Mouse (Mus musculus) limb, embryonic 14.5 days (tissue): ENCODE results near the gene Dcun1d4. TPM values are rescaled to one million over a fixed set of nuclear protein-coding genes. Genes with fewer than 3 reads are reported as not detected.

Experiments used
- ATAC-seq: fragments of 200-750 bp; cut with Nextera tagmentation; 2 replicates; pipeline ENCODE4 v1.8.0; 2017; ENCODE audit warnings: low read depth, moderate number of reproducible peaks, moderate TSS enrichment; ENCODE audit not compliant: low FRiP score
- DNase-seq: peaks from one replicate; pipeline ENCODE4 v3.0.0-alpha.2; 2015; ENCODE audit warnings: low spot score
- H3K27ac ChIP-seq: fragments of 300-500 bp; sonication (generic); replicated peaks from 2 replicates; pipeline ENCODE4 v1.5.1; 2014; ENCODE audit warnings: low read depth, mild to moderate bottlenecking, low read length, moderate library complexity, mixed read lengths
- H3K27me3 ChIP-seq: fragments of 300-500 bp; sonication (generic); 2 replicates; pipeline ENCODE4 v1.6.1; 2014; ENCODE audit warnings: low read length, mixed read lengths; ENCODE audit not compliant: control insufficient read depth, insufficient read depth
- H3K36me3 ChIP-seq: fragments of 300-500 bp; sonication (generic); 2 replicates; pipeline ENCODE4 v1.6.1; 2014; ENCODE audit warnings: mild to moderate bottlenecking, low read length, moderate library complexity, mixed read lengths; ENCODE audit not compliant: control insufficient read depth, insufficient read depth
- H3K4me1 ChIP-seq: fragments of 300-500 bp; sonication (generic); 2 replicates; pipeline ENCODE4 v1.6.1; 2014; ENCODE audit warnings: antibody characterized with exemption, low read length, mixed read lengths; ENCODE audit not compliant: control insufficient read depth, insufficient read depth
- H3K4me2 ChIP-seq: fragments of 300-500 bp; sonication (generic); replicated peaks from 2 replicates; pipeline ENCODE4 v1.6.1; 2014; ENCODE audit warnings: low read depth, mild to moderate bottlenecking, low read length, moderate library complexity; ENCODE audit not compliant: severe bottlenecking
- H3K4me3 ChIP-seq: fragments of 300-500 bp; sonication (generic); replicated peaks from 2 replicates; pipeline ENCODE4 v1.5.1; 2014; ENCODE audit warnings: low read length
- H3K9ac ChIP-seq: fragments of 300-500 bp; sonication (generic); 2 replicates; pipeline ENCODE4 v1.6.1; 2014; ENCODE audit warnings: mild to moderate bottlenecking, low read depth, low read length, moderate library complexity; ENCODE audit not compliant: severe bottlenecking
- H3K9me3 ChIP-seq: fragments of 300-500 bp; sonication (generic); 2 replicates; pipeline ENCODE4 v1.6.1; 2016; ENCODE audit warnings: low read length; ENCODE audit not compliant: control insufficient read depth
- POLR2A ChIP-seq: fragments of 200-500 bp; IDR thresholded peaks from 2 replicates; pipeline ENCODE4 v1.8.0; 2012; ENCODE audit warnings: inconsistent platforms, mild to moderate bottlenecking, moderate library complexity, borderline replicate concordance; ENCODE audit not compliant: insufficient read depth, insufficient read length; ENCODE audit errors: extremely low read depth
- WGBS: fragments of 180-500 bp; shearing (Covaris S2); extraction: QIAGEN DNeasy Blood & Tissue Kit; methylation state at CpG from one replicate; pipeline ENCODE4 v1.1.7; 2014; 5-methylcytosine and 5-hydroxymethylcytosine counted together
- polyA plus RNA-seq, 2 experiments: library from polyadenylated mRNA; depleted of rRNA in 1 of 2; stranded (reverse) in 1 of 2; unstranded in 1 of 2; fragments of >200 nt; fragmentation: Nextera tagmentation in 1 of 2; extraction: Ambion mirVana in 1 of 2; gene quantifications; 2 replicates each; pipeline versions ENCODE4 v1.2.1 to v1.2.3; 2012 to 2014

The Dcun1d4 gene
- polyA plus RNA-seq, 2 experiments: 19.9 to 27.0 TPM

DNA sequence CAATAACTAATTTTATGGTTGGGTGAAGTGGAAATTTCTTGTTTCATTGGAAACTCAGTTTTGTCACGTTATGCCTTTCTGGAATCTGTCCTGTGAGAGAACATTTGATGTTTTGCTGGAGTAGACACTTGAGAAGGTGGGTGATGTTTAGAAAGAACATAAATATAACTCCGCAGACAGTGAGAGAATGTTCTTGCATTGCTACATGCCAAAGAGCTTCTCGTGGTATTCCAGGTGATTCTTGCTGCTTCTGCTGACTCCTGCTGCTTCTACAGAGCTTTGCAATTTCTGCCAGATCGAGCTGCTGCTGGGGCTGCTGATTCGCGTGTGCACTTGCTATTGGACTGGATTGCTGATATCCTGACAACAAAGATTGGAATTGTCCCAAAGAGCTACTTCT, 124.2 kb downstream of the Dcun1d4 start:
- no peak for DNase-seq

More for the DNA sequence above, 124.2 kb downstream of the Dcun1d4 start:
- no peak overlapping the region for H3K4me2 ChIP-seq
- no peak overlapping the region for H3K9ac ChIP-seq
- no peak for ATAC-seq
- H3K9me3 ChIP-seq: no peaks in the 10 kb centered on the region
- no peak for TF ChIP-seq POLR2A
- H3K4me1 ChIP-seq: no peaks in the 10 kb centered on the region
- no peak overlapping the region for H3K27ac ChIP-seq
- H3K36me3 ChIP-seq: no peaks in the 10 kb centered on the region
- no peak overlapping the region for H3K4me3 ChIP-seq
- WGBS: 80% methylated on average over 6 of the region's 6 CpGs
- H3K27me3 ChIP-seq: no peaks in the 10 kb centered on the region

Other genes starting within 250 kb of the Dcun1d4 start
- gene Fryl, start 224.4 kb upstream of the Dcun1d4 start, polyA plus RNA-seq (2012; rRNA removed): 26.1 and 26.4 TPM in 2 replicates
- 26.7 TPM in 2 replicates for gene Fryl, start 224.4 kb upstream of the Dcun1d4 start, polyA plus RNA-seq (2014; fragmentation: Nextera tagmentation; extraction: Ambion mirVana)
- 147 and 171 TPM in 2 replicates for gene Ociad1, start 188.2 kb upstream of the Dcun1d4 start, polyA plus RNA-seq (2012; rRNA removed)
- gene Ociad1, start 188.2 kb upstream of the Dcun1d4 start, polyA plus RNA-seq (2014; fragmentation: Nextera tagmentation; extraction: Ambion mirVana): 137 and 144 TPM in 2 replicates
- 2.4 and 3.1 TPM in 2 replicates for gene Ociad2, start 140.0 kb upstream of the Dcun1d4 start, polyA plus RNA-seq (2012; rRNA removed)
- 12.8 and 13.1 TPM in 2 replicates for gene Ociad2, start 140.0 kb upstream of the Dcun1d4 start, polyA plus RNA-seq (2014; fragmentation: Nextera tagmentation; extraction: Ambion mirVana)
- 0.35 and 0.45 TPM in 2 replicates for gene Cwh43, start 74.9 kb upstream of the Dcun1d4 start, polyA plus RNA-seq (2012; rRNA removed)
- 0.70 and 1.4 TPM in 2 replicates for gene Cwh43, start 74.9 kb upstream of the Dcun1d4 start, polyA plus RNA-seq (2014; fragmentation: Nextera tagmentation; extraction: Ambion mirVana)
- 0.05 and 0.11 TPM in 2 replicates for gene Lrrc66, start 151.5 kb downstream of the Dcun1d4 start, polyA plus RNA-seq (2012; rRNA removed)
- gene Lrrc66, start 151.5 kb downstream of the Dcun1d4 start, polyA plus RNA-seq (2014; fragmentation: Nextera tagmentation; extraction: Ambion mirVana): 0.08 TPM in 1 of 2 replicates, not detected in the other
- 33.4 and 38.6 TPM in 2 replicates for gene Sgcb, start 166.8 kb downstream of the Dcun1d4 start, polyA plus RNA-seq (2012; rRNA removed)
- 48.0 and 49.7 TPM in 2 replicates for gene Sgcb, start 166.8 kb downstream of the Dcun1d4 start, polyA plus RNA-seq (2014; fragmentation: Nextera tagmentation; extraction: Ambion mirVana)
- gene Spata18, start 170.4 kb downstream of the Dcun1d4 start, polyA plus RNA-seq (2012; rRNA removed): 2.0 and 2.5 TPM in 2 replicates
- 1.4 and 1.8 TPM in 2 replicates for gene Spata18, start 170.4 kb downstream of the Dcun1d4 start, polyA plus RNA-seq (2014; fragmentation: Nextera tagmentation; extraction: Ambion mirVana)